Mouse (Mus musculus) embryonic facial prominence, embryonic 10.5 days (tissue): ENCODE measurements at regions not wholly inside any gene's neighbourhood (a gene's known extent, or its start where the extent isn't known, plus 50 kb on each side); places are given as distances from the start of the nearest gene placed in this dataset.

ENCODE experiments used
- DNase-seq: peaks from one replicate; pipeline ENCODE4 v3.0.0-alpha.2; 2017; ENCODE audit warnings: low spot score
- H3K27ac ChIP-seq: fragments of 300-500 bp; sonication (generic); replicated peaks from 2 replicates; pipeline ENCODE4 v1.5.1; 2016; ENCODE audit warnings: mild to moderate bottlenecking
- H3K27me3 ChIP-seq: fragments of 300-500 bp; sonication (generic); replicated peaks from 2 replicates; pipeline ENCODE4 v1.6.1; 2016; ENCODE audit warnings: low read depth, mild to moderate bottlenecking; ENCODE audit not compliant: poor library complexity, severe bottlenecking
- H3K36me3 ChIP-seq: fragments of 300-500 bp; sonication (generic); replicated peaks from 2 replicates; pipeline ENCODE4 v1.6.1; 2016; ENCODE audit warnings: mild to moderate bottlenecking, moderate library complexity
- H3K4me1 ChIP-seq: fragments of 300-500 bp; sonication (generic); 2 replicates; pipeline ENCODE4 v1.6.1; 2016
- H3K4me3 ChIP-seq: fragments of 300-500 bp; sonication (generic); 2 replicates; pipeline ENCODE4 v1.5.1; 2016; ENCODE audit warnings: mild to moderate bottlenecking, moderate library complexity
- H3K9me3 ChIP-seq: fragments of 300-500 bp; sonication (generic); 2 replicates; pipeline ENCODE4 v1.6.1; 2016; ENCODE audit warnings: mild to moderate bottlenecking
- WGBS: fragments of 180-500 bp; shearing (Covaris S2); methylation state at CpG from one replicate; pipeline ENCODE4 v1.1.7; 2016; 5-methylcytosine and 5-hydroxymethylcytosine counted together

GRCm38 (mm10) chr4:56524430-56524985 is 215.4 kb upstream of the Gm26657 start:
- no peak for DNase-seq
- no peaks in the 10 kb centered on the region for H3K9me3 ChIP-seq
- H3K4me1 ChIP-seq = no peaks in the 10 kb centered on the region
- no peaks in the 10 kb centered on the region for H3K36me3 ChIP-seq
- no peaks in the 10 kb centered on the region for H3K27me3 ChIP-seq
- whole genome bisulfite sequencing = 89% methylated on average over 6 of the region's 6 CpGs
- H3K4me3 ChIP-seq = no peak overlapping the region
- H3K27ac ChIP-seq = no peak overlapping the region

- DNase-seq = no peak
- H3K27me3 ChIP-seq = no peaks in the 10 kb centered on the region
- H3K9me3 ChIP-seq = no peaks in the 10 kb centered on the region
- H3K4me1 ChIP-seq = no peaks in the 10 kb centered on the region
- no peak overlapping the region for H3K27ac ChIP-seq
- 93% methylated on average over 4 of the region's 4 CpGs for WGBS
- H3K36me3 ChIP-seq = no peaks in the 10 kb centered on the region
- H3K4me3 ChIP-seq = no peak overlapping the region
Observed at GRCm38 (mm10) chr4:56507770-56508169, 232.1 kb upstream of the Gm26657 start.

GRCm38 (mm10) chr4:56506786-56507185 is 233.1 kb upstream of the Gm26657 start:
- 83% methylated on average over 1 of the region's 1 CpGs for WGBS
- H3K4me1 ChIP-seq = no peaks in the 10 kb centered on the region
- H3K4me3 ChIP-seq = no peak overlapping the region
- no peaks in the 10 kb centered on the region for H3K9me3 ChIP-seq
- no peak for DNase-seq
- H3K36me3 ChIP-seq = no peaks in the 10 kb centered on the region
- no peaks in the 10 kb centered on the region for H3K27me3 ChIP-seq
- no peak overlapping the region for H3K27ac ChIP-seq

GRCm38 (mm10) chr4:56506067-56506466 is 233.8 kb upstream of the Gm26657 start:
- DNase-seq = no peak
- H3K27me3 ChIP-seq = no peaks in the 10 kb centered on the region
- H3K36me3 ChIP-seq = no peaks in the 10 kb centered on the region
- H3K27ac ChIP-seq = no peak overlapping the region
- WGBS = 69% methylated on average over 1 of the region's 1 CpGs
- H3K9me3 ChIP-seq = no peaks in the 10 kb centered on the region
- no peak overlapping the region for H3K4me3 ChIP-seq
- H3K4me1 ChIP-seq = no peaks in the 10 kb centered on the region

GRCm38 (mm10) chr4:56492537-56493221 is 247.2 kb upstream of the Gm26657 start:
- peak; percentile 51 for DNase-seq
- H3K36me3 ChIP-seq = no peaks in the 10 kb centered on the region
- 56% methylated on average over 16 of the region's 16 CpGs for WGBS
- peak overlapping the region; percentile 61 for H3K27ac ChIP-seq
- no peaks in the 10 kb centered on the region for H3K9me3 ChIP-seq
- 0 out of 2 replicates have a peak, but pooled peaks cover 5% of the 10 kb centered on the region for H3K27me3 ChIP-seq
- no peak overlapping the region for H3K4me3 ChIP-seq
- peaks cover 6% of the 10 kb centered on the region; the same call in 1 of the 2 replicates for H3K4me1 ChIP-seq

- Histone ChIP-seq H3K4me1 (peaks cover 6% of the 10 kb centered on the region; the same call in 1 of the 2 replicates), H3K36me3 (no peaks in the 10 kb centered on the region), H3K27me3 (0 out of 2 replicates have a peak, but pooled peaks cover 5% of the 10 kb centered on the region), H3K27ac (no peak overlapping the region), H3K9me3 (no peaks in the 10 kb centered on the region), H3K4me3 (no peak overlapping the region)
- DNase-seq = no peak
- WGBS = 89% methylated on average over 4 of the region's 4 CpGs
Observed at GRCm38 (mm10) chr4:56489361-56489760, 250.5 kb upstream of the Gm26657 start.

- no peaks in the 10 kb centered on the region for H3K4me1 ChIP-seq
- H3K4me3 ChIP-seq = no peak overlapping the region
- H3K27me3 ChIP-seq = no peaks in the 10 kb centered on the region
- H3K9me3 ChIP-seq = no peaks in the 10 kb centered on the region
- no peaks in the 10 kb centered on the region for H3K36me3 ChIP-seq
- DNase-seq = no peak
- WGBS = 82% methylated on average over 8 of the region's 8 CpGs
- H3K27ac ChIP-seq = no peak overlapping the region
Observed at GRCm38 (mm10) chr4:56483708-56484107, 256.2 kb upstream of the Gm26657 start.

GRCm38 (mm10) chr4:56456788-56457187 is 283.1 kb upstream of the Gm26657 start:
- Histone ChIP-seq H3K27ac (no peak overlapping the region), H3K4me3 (no peak overlapping the region), H3K9me3 (no peaks in the 10 kb centered on the region), H3K36me3 (no peaks in the 10 kb centered on the region), H3K4me1 (no peaks in the 10 kb centered on the region), H3K27me3 (no peaks in the 10 kb centered on the region)
- no peak for DNase-seq
- WGBS = 85% methylated on average over 4 of the region's 4 CpGs

- H3K9me3 ChIP-seq = no peaks in the 10 kb centered on the region
- DNase-seq = no peak
Observed at GRCm38 (mm10) chr4:56421575-56421974, 318.3 kb upstream of the Gm26657 start.

GRCm38 (mm10) chr4:56419122-56419913 is 320.6 kb upstream of the Gm26657 start:
- H3K9me3 ChIP-seq = no peaks in the 10 kb centered on the region
- DNase-seq = no peak
- no peaks in the 10 kb centered on the region for H3K27me3 ChIP-seq
- 91% methylated on average over 5 of the region's 5 CpGs for WGBS
- H3K4me1 ChIP-seq = 0 out of 2 replicates have a peak, but pooled peaks cover 3% of the 10 kb centered on the region
- H3K27ac ChIP-seq = no peak overlapping the region
- H3K4me3 ChIP-seq = no peak overlapping the region
- H3K36me3 ChIP-seq = no peaks in the 10 kb centered on the region

More at GRCm38 (mm10) chr4:56421575-56421974, 318.3 kb upstream of the Gm26657 start:
- WGBS = 76% methylated on average over 8 of the region's 8 CpGs
- no peaks in the 10 kb centered on the region for H3K36me3 ChIP-seq
- H3K27me3 ChIP-seq = no peaks in the 10 kb centered on the region
- H3K4me3 ChIP-seq = no peak overlapping the region
- H3K27ac ChIP-seq = no peak overlapping the region
- H3K4me1 ChIP-seq = 0 out of 2 replicates have a peak, but pooled peaks cover 3% of the 10 kb centered on the region

GRCm38 (mm10) chr4:56411024-56411636 is 328.7 kb upstream of the Gm26657 start:
- H3K27me3 ChIP-seq = no peaks in the 10 kb centered on the region
- DNase-seq = no peak
- no peak overlapping the region for H3K4me3 ChIP-seq
- no peaks in the 10 kb centered on the region for H3K9me3 ChIP-seq
- H3K36me3 ChIP-seq = no peaks in the 10 kb centered on the region
- H3K27ac ChIP-seq = no peak overlapping the region
- 30% methylated on average over 1 of the region's 1 CpGs for WGBS
- H3K4me1 ChIP-seq = no peaks in the 10 kb centered on the region

- Histone ChIP-seq H3K4me3 (no peak overlapping the region), H3K27ac (no peak overlapping the region), H3K36me3 (no peaks in the 10 kb centered on the region), H3K4me1 (no peaks in the 10 kb centered on the region), H3K9me3 (no peaks in the 10 kb centered on the region), H3K27me3 (no peaks in the 10 kb centered on the region)
- no peak for DNase-seq
Observed at GRCm38 (mm10) chr4:56393793-56394192, 346.1 kb upstream of the Gm26657 start.
